Mouse (Mus musculus): ENCODE measurements at regions not wholly inside any gene's neighbourhood (a gene's known extent, or its start where the extent isn't known, plus 50 kb on each side); places are given as distances from the start of the nearest gene placed in this dataset.

DNA sequence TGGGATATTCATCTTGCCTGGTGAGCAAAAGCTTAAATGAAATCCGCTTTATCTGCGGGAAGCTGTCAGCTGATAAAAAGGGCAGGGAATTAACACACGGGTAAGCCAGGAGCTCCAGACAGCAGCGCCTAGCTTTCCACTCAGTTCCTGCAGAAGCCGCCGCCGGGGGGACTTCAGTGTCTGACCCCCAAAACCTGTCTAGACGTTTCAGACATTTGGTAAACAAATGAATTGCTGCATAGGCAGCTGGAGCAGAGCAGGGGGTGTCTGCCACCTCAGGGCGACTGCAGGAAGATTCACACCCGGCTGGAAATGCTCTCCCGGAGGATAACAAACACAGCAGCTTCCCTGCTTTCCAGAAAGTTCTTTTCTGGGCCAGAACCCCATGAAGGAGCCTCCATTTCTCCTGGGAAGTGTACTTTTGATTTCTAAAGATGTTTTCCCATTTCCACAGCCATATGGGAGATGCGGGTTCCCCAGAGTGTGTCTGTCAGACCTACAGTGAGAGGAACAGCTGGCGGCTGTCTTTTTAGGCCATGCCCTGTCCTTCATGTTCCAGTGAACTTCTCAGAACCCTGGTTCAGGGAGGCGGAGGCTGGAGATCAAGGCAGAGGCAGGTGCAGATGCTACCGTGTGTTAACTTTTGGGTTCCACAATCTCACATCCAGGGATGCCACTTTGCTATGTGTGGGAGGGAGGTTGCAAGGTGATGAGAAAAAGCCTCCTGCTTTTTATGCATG is 58.7 kb upstream of the Pmepa1 start:
- DNase-seq (ENCODE audit: low read depth), result no peak

DNA sequence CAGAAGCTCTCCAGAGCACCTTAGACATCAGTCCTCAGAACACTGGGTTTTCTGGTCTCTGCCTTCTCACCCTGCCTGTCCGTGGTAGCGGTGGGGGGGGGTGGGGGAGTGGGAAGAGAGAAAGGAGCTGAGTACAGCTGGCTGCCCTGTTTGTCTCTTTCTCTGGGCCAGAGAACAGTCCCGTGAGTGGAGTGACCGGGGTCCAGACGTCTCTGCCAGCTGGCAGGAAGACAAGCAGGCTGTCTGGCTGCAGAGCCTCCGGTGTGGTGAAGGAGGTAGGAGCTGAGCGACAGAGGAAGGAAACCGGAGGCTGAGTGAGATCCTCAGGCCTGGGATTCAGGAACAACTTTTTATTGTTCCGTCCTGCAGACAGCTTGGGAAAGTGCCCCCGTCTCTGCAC is 59.5 kb upstream of the Pmepa1 start:
- DNase-seq (ENCODE audit: low read depth), result no peak

DNA sequence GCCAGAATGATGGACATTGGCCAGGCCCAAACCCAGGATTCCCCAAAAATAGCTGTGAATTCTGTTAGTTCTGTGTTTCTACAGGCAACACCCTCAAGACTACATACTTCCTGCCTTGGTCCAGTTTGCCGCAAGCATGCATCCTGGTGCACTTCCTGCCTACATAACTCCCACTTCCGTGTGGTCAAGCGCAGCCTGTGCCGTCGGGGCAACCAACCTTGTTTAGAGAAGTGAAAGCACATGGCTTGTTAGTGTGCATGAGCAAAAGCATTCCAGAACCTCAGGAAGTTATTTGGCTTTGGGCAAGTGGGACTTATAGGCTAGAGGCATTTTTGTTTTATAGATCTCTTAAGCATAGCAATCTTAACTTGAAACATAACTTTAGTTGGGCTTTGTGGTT is 61.3 kb upstream of the Pmepa1 start:
- DNase-seq (ENCODE audit: low read depth), result no peak

DNA sequence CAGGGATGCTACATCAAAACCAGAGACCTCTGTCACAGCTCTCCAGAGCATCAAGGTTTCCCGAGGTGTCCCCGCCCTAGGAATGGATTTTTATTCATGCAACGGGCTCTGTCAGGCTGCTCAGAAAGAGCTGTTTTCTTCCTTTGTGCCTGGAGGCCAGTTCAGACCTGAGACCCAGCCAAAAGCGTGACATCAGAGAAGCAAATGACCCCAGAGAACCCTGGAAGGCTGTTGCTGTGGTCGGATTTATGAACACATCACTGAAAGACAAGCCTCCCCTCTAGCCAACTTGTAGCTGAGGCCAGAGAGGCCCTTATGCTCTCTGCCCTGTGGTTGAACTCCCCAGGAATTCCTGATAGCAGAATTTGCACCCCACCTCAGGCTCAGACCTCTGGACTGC is 62.3 kb upstream of the Pmepa1 start:
- no peak for DNase-seq (ENCODE audit: low read depth)

DNA sequence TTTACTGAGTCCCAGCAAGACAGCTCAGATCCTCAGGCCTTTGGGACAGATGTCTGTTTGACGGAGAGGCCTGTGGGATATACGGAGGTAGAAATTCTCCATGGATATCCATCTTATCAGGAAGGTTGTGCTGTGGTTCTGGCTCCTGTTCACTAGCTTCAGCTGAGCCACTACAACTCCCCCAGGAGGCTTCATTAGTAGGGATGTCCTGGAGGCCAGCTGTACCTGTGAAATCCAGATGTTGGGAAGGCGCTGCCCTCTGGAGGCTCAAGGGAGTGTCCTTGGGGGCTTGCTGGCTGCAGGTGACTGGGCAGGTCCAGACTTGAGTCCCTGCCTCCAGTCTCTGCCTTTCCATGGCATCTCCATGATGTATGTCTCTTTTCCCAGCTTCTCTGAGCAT is 62.9 kb upstream of the Pmepa1 start:
- DNase-seq (ENCODE audit: low read depth), result no peak

DNA sequence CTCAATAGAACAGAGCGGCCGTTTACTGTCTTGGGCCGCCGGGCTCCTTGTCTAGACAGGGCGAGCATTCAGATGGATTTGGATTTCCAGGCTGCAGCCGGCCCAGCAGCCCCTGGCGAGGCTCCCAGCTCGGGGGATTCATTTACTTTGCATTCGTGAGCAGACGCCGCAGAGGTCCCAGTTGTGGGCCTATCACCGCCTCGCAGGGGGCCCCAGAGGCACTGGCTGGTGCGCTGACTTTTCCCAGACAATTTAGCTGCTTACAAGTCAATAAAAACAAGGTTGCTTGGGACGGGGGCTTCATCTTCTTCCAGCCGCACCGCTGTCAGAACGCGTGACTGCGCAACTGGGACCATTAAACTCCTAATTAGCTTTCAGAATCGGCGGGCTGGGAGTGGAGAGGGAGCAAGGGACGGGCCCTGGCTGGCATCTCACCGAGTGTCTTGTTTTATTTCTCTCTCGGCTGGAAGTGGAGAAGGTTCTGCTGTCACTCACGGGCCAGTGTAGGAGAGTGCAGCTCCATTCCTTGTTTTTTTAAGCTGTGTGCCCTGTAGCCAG is 63.8 kb upstream of the Pmepa1 start:
- DNase-seq (ENCODE audit: low read depth), result no peak

DNA sequence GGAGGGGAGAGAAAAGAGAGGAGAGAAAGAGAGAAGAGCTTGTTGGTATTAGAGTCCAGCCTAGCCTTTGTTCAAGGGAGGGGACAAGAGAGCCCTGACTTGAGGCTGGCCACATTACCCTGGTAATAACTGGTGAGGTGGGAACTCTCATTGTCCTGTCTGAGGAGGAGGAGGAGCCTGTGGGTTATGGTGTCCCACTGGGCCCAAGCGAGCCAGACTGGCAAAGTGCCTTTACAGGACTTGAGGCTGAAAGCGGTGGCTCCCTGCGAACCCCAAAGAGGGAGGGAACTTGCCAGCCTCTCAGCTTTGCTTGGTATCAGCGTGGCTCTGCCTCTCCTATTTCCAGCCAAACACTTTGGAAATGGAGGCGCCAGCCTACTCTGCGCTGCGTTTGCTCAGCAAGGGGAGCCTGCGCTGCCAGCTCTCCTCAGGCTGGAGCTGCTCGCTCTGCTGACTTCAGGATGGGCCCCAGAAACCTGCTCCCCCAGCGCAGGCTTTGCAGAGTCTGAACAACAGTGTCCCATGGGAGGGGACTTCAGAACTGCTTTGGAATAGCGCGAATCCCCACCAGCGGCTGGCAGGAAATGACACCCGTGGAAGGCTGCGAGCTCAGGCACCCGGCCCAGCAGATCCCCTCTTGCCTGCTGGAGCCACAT is 66.4 kb upstream of the Pmepa1 start:
- no peak for DNase-seq (ENCODE audit: low read depth)

DNA sequence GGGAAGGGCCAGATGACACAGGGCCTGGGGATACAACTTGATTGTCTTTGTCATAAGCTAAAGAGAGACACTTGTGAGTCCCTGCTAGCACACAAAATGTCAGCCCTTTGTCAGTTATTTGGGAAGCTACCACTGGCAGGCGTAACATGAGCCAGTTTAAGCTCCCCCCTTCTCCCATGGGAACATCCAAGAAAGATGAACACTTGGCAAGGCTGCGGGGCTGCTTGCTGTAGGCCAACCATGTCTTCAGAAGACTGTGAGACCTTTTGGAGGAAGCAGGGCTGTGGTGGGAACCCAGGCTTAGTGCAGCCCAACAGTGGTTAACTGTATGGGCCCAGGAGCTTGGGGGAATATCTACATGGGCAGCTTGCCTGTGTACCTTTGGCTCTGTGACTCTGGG is 67.3 kb upstream of the Pmepa1 start:
- no peak for DNase-seq (ENCODE audit: low read depth)

DNA sequence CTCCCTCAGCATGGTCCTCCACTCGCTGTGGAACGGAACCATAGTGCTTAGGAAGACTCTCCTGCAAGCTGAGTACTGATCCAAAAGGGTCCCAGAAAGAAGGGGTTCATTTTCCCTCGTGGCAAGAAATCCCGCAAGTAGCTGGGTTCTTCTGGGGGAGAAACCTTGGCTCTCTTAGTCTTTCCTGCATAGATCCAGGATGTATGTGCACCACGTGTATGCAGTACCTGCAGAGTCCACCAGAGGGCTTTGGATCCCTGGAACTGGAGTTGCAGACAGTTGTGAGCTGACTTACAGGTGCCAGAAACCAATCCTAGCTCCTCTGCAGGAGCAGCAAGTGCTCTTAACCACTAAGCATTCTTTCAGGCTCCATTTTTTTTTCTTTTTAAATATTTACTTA is 67.9 kb upstream of the Pmepa1 start:
- DNase-seq (ENCODE audit: low read depth), result no peak

DNA sequence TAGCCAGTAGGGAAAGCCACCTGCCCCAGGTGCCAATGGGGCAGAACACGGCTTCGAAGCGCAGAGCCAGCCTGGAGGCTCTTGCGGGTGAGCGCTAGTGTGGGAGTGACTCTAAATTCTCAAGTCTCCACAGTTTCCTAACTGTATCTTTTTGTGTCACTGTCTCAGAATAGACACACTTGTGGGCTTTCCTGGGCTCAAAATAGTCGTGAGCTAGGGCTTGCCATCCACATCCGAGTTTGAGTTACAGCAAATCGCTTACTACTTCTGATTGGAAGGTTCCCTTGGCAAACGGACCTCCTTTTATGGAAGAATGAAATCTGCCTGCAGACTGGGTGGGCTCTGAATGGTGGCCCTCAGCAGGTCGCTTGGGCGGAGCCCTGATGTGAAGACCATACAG is 71.0 kb upstream of the Pmepa1 start:
- no peak for DNase-seq (ENCODE audit: low read depth)

DNA sequence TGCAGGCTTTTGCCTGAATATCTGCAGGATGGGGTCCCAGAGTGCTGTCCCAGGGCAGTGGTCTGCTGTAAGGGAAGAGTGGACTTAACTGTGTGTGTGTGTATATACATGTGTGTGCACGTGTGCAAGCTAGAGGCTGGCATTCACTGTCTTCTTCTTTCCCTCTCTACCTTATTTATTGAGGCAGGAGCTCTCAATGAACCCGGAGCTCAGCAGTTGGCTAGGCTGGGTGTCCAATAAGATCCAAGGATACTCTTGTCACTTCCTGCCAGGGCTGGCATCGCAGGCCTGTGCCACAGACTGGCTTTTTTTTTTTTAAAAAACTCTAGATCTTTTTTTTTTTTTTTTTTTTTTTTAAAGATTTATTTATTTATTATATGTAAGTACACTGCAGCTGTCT is 72.4 kb upstream of the Pmepa1 start:
- no peak for DNase-seq (ENCODE audit: low read depth)

DNA sequence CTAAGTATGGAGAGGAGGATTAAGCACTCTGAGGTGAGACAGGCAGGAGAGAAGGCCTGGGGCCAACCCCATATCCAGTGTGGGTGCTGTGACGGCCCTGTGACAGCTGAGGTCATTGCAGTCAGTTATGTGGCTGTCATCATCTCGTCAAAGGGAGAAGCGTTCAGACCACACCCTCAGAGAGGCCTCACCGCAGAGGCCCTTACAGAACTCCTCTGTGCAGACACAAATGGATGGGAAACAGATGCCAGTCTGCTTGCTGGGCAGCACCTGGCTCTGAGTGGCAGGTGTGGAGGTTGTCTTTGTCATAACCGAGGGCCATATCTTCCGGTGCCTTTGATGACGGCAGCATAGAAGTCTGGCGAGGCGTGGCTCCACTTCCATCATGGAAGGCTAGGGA is 73.2 kb upstream of the Pmepa1 start:
- peak; percentile 48 for DNase-seq (ENCODE audit: low read depth)

DNA sequence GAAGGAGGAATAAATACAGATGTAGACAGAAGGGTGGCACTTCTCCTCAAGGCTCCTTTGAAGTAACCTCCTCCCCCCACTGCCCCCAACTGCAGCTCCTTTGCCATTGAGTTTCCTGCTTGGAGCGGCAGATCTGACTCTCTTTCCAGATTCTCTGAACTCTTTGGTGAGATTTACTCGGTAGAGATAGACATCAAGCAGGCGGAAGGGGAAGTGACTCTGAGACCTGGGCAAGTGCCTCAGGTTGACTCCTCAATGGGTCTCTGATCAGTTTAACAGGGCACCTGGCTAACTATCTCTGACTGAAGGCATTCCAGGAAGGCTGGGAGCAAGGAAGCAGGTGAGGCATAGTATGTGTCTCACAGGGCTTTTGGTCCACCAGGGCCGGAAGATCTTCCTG is 73.6 kb upstream of the Pmepa1 start:
- DNase-seq (ENCODE audit: low read depth), result no peak

DNA sequence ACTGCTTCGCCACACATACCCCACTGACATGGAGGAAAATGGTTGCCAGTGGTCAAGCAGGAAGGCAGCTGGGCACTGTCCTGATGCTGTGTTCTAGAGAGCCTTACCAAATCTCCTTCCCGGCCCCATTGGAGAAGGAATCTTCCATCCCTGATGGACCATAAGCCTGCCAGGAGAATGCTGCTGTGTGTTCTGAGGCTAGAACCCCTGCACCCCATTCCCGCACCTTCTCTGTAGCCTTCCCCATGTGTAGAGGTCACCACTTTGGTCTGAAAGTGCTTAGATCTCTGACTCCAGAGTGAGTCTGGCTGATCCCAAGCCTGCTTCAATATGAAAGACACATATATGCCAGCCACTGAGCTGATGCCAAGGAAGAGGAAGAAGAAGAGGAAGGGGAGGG is 74.1 kb upstream of the Pmepa1 start:
- DNase-seq (ENCODE audit: low read depth), result no peak

DNA sequence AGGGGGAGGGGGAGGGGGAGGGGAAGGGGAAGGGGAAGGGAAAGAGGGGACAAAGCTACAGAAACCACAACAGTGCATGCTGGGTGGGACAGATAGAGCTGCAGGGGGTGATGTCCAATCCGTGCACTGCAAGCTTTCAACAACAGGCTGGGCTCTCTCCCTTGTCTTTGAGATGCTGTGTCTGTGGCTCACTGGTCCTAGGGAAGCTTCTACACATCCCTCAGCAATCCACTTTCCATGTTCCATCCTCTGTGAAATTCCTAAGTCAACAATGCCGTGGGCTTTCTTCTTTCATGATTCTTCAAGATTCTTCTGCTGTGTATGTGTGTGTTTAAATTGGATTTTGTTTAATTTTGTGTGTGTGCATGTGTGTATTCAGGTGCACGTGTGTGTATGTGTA is 74.5 kb upstream of the Pmepa1 start:
- DNase-seq (ENCODE audit: low read depth), result no peak

DNA sequence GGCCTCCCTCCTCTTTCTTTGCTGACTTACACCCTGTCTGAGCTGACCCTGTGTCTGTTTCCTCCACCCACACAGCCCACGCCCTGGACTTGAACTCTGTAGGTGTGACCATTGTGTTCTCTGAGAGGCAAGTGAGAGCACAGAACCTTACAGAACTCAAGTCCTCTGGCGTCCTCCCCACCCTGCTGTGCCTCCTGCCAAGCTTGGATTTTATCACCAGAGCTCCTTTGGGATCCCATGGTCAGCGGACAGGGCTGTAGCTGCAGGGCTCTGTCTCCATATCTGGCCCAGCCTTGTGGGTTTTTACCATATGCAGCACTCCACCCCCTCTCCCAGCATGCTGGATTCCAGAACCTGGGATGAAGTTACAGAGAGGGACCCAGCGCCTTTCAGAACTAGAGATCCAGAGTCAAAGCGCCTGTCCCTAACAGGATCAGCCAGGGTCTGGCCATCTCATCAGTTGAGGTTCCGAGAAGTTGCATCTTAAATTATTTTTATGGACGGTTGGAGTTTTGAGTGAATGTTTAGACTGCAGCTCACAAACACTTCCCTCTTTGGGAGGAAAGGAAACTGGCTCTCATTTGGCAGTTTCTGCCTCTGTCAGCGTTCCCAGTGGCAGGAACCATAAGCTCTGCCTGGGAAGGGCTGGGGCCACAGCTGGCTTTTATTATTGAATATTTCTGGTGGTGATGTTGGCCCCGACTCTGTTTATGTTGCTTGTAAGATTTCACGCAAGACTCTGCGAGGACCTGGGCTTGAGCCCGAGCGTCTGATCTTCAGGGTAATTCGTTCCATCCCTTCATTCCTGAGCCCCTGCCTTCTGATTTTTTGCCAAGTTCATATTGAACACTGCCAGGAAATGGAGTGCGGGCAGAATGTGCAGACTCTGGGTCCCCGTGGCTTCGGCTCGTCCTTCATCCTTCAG is 75.8 kb upstream of the Pmepa1 start:
- DNase-seq (ENCODE audit: low read depth), result no peak

DNA sequence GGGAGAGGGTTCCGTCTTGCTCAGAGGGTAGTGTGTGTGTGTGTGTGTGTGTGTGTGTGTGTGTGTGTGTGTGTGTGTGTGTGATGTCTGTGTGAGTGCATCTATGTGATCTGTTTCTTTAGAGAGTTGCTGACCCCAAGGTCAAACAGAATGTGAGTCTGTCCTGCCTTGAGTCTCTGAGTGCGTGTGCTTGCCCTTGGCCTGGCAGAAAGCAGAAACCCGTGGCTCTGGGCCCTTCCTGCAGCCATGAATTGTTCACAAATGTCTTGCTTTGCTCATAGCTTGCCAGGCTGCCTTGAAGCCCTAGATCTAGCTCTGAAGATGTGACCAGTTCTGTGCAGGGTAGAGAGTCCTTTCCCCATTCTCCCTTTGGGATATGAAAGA is 76.4 kb upstream of the Pmepa1 start:
- no peak for DNase-seq (ENCODE audit: low read depth)

DNA sequence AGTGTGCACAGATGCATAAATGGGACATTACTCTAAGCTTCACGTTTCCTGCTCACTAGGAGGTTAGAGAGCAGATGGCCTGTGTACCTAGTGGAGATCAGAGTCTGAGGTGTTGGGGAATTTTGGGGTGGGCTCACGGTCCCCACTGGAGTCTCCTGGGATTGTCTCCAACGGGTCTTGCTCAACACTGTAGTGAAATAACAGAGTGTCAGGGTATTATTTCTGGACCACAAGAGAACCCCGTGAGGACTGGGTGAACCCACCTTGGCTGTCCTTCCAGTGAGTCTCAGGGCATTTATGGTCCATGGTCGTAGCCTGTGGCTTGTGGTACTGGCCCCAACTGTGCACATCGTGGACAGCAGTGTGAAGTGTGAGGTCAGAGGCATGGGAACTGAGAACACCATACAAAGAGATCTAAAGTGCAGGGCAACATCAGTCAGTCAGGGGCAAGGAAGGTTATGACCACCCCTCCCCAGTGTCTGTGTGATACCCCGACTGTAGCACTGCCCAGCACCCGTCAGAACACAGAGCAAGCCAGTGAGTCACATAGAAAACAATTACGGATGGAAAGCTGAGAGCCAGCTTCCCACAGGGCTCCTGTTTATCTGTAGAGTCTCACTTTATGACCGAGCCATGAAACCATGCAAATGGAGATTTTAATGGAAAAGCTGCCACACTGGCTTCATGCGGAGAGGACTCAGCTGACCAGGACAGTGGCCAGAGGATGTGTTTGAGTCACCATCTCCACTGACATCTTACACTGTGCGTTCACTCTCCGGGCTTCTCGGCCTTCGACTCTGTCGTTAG is 77.3 kb upstream of the Pmepa1 start:
- no peak for DNase-seq (ENCODE audit: low read depth)

DNA sequence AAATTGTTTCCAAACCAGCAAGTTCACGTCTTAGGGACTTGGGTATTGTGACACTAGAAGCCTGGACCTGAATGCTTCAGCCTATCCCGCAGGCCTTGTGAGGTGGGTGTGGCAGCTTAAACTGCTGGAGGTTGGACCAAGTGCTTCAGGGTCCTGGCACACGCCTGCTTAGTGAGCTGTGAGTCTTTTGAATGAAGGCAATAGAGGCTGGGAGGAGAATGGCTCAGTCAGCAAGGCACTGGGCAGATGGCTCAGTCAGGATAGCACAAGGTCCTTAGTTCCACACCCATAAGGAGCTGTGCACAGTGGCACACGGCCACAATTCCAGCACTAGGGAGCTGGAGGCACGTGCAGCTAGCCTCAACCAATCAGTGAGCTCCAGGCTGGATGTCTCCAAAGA is 80.5 kb upstream of the Pmepa1 start:
- no peak for DNase-seq (ENCODE audit: low read depth)

DNA sequence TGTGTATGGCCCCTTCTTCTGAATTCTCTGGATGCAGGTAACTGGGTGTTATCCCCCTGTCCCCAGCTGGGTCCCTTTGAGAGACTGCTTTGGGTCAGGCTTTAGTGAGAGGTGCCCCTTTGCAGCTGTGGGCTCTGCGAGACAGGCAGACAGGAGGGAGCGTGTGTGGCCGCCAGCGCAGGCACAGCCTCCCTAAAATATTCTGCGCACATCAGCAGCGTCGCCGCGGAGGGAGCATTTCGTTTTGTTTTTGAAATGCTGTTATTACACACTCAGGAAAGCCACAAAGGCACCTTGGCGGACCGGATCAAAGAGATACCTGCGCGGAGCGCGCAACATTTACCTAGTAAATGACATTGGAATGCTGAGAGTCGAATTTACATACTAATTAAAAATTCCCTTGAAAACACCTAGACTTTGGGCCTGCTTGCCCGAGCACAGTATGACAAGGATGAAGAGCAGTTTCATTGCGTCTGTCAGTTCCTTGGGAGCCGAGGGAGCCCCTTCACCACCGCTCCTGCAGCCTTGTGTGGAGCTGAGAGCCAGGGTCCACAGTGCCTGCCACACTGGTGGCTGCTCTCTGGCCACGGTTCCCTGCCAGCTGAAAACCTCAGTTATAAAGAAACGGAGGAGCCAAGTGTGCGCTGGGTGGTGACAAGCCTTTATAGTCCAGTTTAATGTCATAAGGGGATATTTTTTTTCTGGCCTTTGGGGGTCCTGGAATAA is 89.3 kb upstream of the Pmepa1 start:
- DNase-seq (ENCODE audit: low read depth), result no peak

DNA sequence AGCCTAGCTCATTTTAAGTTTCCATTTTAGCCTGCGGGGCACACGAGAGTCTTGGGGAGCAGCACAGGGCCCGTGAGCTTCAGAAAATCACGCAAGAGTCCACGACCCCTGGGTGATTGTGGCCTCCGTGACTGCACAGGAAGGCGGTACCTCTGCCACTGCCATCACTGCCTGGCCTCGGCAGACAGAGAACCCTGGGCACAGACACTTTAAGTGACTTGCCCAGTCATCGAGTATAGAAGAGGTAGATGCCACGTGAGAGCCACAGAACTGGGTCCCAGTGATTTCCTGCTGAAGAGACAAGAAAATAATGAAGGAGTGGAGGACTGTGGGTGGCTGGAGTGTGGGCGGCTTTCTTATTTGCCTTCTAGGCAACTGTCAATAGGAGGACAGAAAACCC is 90.4 kb upstream of the Pmepa1 start:
- no peak for DNase-seq (ENCODE audit: low read depth)
